Mouse (Mus musculus): ENCODE results near the gene Wdfy3. TPM values are rescaled to one million over a fixed set of nuclear protein-coding genes. Genes with fewer than 3 reads are reported as not detected.

The Wdfy3 gene
- polyA plus RNA-seq, 1 experiment from 2014 or later: 18.8 TPM

- peaks cover 92% of the 10 kb centered on the region for H3K36me3 ChIP-seq (ENCODE audit: control insufficient read depth, insufficient read depth, low read length)
- no peaks in the 10 kb centered on the region for H3K4me1 ChIP-seq (replicated peaks; ENCODE audit: control insufficient read depth, insufficient read depth, low read length)
- no peak overlapping the region for H3K4me3 ChIP-seq (ENCODE audit: low read depth, low read length)
- 87% methylated on average over 8 of the region's 8 CpGs for WGBS
- no peak overlapping the region for H3K4me2 ChIP-seq (ENCODE audit: low read length)
- ATAC-seq (replicated peaks; ENCODE audit: low FRiP score, low TSS enrichment, low read depth) (no peak), DNase-seq (ENCODE audit: low spot score) (no peak)
- no peaks in the 10 kb centered on the region for H3K9me3 ChIP-seq (ENCODE audit: control insufficient read depth, low read length)
- no peak overlapping the region for H3K9ac ChIP-seq (ENCODE audit: low read length)
- no peaks in the 10 kb centered on the region for H3K27me3 ChIP-seq (replicated peaks; ENCODE audit: control insufficient read depth, insufficient read depth, low read length)
- H3K27ac ChIP-seq (ENCODE audit: low read depth): no peak overlapping the region
Observed at GRCm38 (mm10) chr5:101862651-101863050, 207.1 kb downstream of the Wdfy3 start.

GRCm38 (mm10) chr5:101861786-101862571 lies 207.7 kb downstream of the Wdfy3 start:
- no peak overlapping the region for H3K4me3 ChIP-seq (ENCODE audit: low read depth, low read length)
- H3K36me3 ChIP-seq (ENCODE audit: control insufficient read depth, insufficient read depth, low read length): peaks cover 92% of the 10 kb centered on the region
- 88% methylated on average over 18 of the region's 18 CpGs for WGBS
- DNase-seq (ENCODE audit: low spot score) (no peak), ATAC-seq (replicated peaks; ENCODE audit: low FRiP score, low TSS enrichment, low read depth) (no peak)
- H3K9ac ChIP-seq (ENCODE audit: low read length): no peak overlapping the region
- H3K9me3 ChIP-seq (ENCODE audit: control insufficient read depth, low read length): no peaks in the 10 kb centered on the region
- H3K27me3 ChIP-seq (replicated peaks; ENCODE audit: control insufficient read depth, insufficient read depth, low read length): no peaks in the 10 kb centered on the region
- H3K27ac ChIP-seq (ENCODE audit: low read depth): no peak overlapping the region
- H3K4me1 ChIP-seq (replicated peaks; ENCODE audit: control insufficient read depth, insufficient read depth, low read length): no peaks in the 10 kb centered on the region
- no peak overlapping the region for H3K4me2 ChIP-seq (ENCODE audit: low read length)

- 93% methylated on average over 10 of the region's 10 CpGs for WGBS
- H3K27ac ChIP-seq (ENCODE audit: low read depth): no peak overlapping the region
- H3K9me3 ChIP-seq (ENCODE audit: control insufficient read depth, low read length): no peaks in the 10 kb centered on the region
- DNase-seq (ENCODE audit: low spot score) (no peak), ATAC-seq (replicated peaks; ENCODE audit: low FRiP score, low TSS enrichment, low read depth) (no peak)
- H3K4me3 ChIP-seq (ENCODE audit: low read depth, low read length): no peak overlapping the region
- no peaks in the 10 kb centered on the region for H3K27me3 ChIP-seq (replicated peaks; ENCODE audit: control insufficient read depth, insufficient read depth, low read length)
- H3K36me3 ChIP-seq (ENCODE audit: control insufficient read depth, insufficient read depth, low read length): peaks cover 86% of the 10 kb centered on the region
- H3K4me1 ChIP-seq (replicated peaks; ENCODE audit: control insufficient read depth, insufficient read depth, low read length): no peaks in the 10 kb centered on the region
- no peak overlapping the region for H3K4me2 ChIP-seq (ENCODE audit: low read length)
- no peak overlapping the region for H3K9ac ChIP-seq (ENCODE audit: low read length)
Observed at GRCm38 (mm10) chr5:101858891-101859436, 210.8 kb downstream of the Wdfy3 start.

- Histone ChIP-seq H3K36me3 (ENCODE audit: control insufficient read depth, insufficient read depth, low read length) (peaks cover 86% of the 10 kb centered on the region), H3K9ac (ENCODE audit: low read length) (no peak overlapping the region), H3K4me3 (ENCODE audit: low read depth, low read length) (no peak overlapping the region), H3K27me3 (replicated peaks; ENCODE audit: control insufficient read depth, insufficient read depth, low read length) (no peaks in the 10 kb centered on the region), H3K4me2 (ENCODE audit: low read length) (no peak overlapping the region), H3K4me1 (replicated peaks; ENCODE audit: control insufficient read depth, insufficient read depth, low read length) (no peaks in the 10 kb centered on the region), H3K9me3 (ENCODE audit: control insufficient read depth, low read length) (no peaks in the 10 kb centered on the region), H3K27ac (ENCODE audit: low read depth) (no peak overlapping the region)
- 95% methylated on average over 16 of the region's 16 CpGs for WGBS
- ATAC-seq (replicated peaks; ENCODE audit: low FRiP score, low TSS enrichment, low read depth) (no peak), DNase-seq (ENCODE audit: low spot score) (no peak)
Observed at GRCm38 (mm10) chr5:101855475-101855874, 214.2 kb downstream of the Wdfy3 start.

- WGBS: 83% methylated on average over 7 of the region's 7 CpGs
- H3K36me3 ChIP-seq (ENCODE audit: control insufficient read depth, insufficient read depth, low read length): peaks cover 91% of the 10 kb centered on the region
- DNase-seq (ENCODE audit: low spot score): no peak
Observed at GRCm38 (mm10) chr5:101854667-101855066, 215.1 kb downstream of the Wdfy3 start.

GRCm38 (mm10) chr5:101854100-101854499 lies 215.6 kb downstream of the Wdfy3 start:
- Histone ChIP-seq H3K4me3 (ENCODE audit: low read depth, low read length) (no peak overlapping the region), H3K4me2 (ENCODE audit: low read length) (no peak overlapping the region), H3K36me3 (ENCODE audit: control insufficient read depth, insufficient read depth, low read length) (peaks cover 91% of the 10 kb centered on the region), H3K27ac (ENCODE audit: low read depth) (no peak overlapping the region), H3K27me3 (replicated peaks; ENCODE audit: control insufficient read depth, insufficient read depth, low read length) (no peaks in the 10 kb centered on the region), H3K9ac (ENCODE audit: low read length) (no peak overlapping the region), H3K4me1 (replicated peaks; ENCODE audit: control insufficient read depth, insufficient read depth, low read length) (no peaks in the 10 kb centered on the region), H3K9me3 (ENCODE audit: control insufficient read depth, low read length) (no peaks in the 10 kb centered on the region)
- 96% methylated on average over 11 of the region's 11 CpGs for WGBS
- ATAC-seq (replicated peaks; ENCODE audit: low FRiP score, low TSS enrichment, low read depth): no peak
- DNase-seq (ENCODE audit: low spot score): no peak

More at GRCm38 (mm10) chr5:101854667-101855066, 215.1 kb downstream of the Wdfy3 start:
- Histone ChIP-seq H3K9me3 (ENCODE audit: control insufficient read depth, low read length) (no peaks in the 10 kb centered on the region), H3K4me2 (ENCODE audit: low read length) (no peak overlapping the region), H3K4me1 (replicated peaks; ENCODE audit: control insufficient read depth, insufficient read depth, low read length) (no peaks in the 10 kb centered on the region), H3K27me3 (replicated peaks; ENCODE audit: control insufficient read depth, insufficient read depth, low read length) (no peaks in the 10 kb centered on the region), H3K9ac (ENCODE audit: low read length) (no peak overlapping the region), H3K27ac (ENCODE audit: low read depth) (no peak overlapping the region), H3K4me3 (ENCODE audit: low read depth, low read length) (no peak overlapping the region)
- ATAC-seq (replicated peaks; ENCODE audit: low FRiP score, low TSS enrichment, low read depth): no peak

GRCm38 (mm10) chr5:101852116-101852680 lies 217.5 kb downstream of the Wdfy3 start:
- 95% methylated on average over 21 of the region's 21 CpGs for WGBS
- Histone ChIP-seq H3K9ac (ENCODE audit: low read length) (no peak overlapping the region), H3K9me3 (ENCODE audit: control insufficient read depth, low read length) (no peaks in the 10 kb centered on the region), H3K4me3 (ENCODE audit: low read depth, low read length) (no peak overlapping the region), H3K4me1 (replicated peaks; ENCODE audit: control insufficient read depth, insufficient read depth, low read length) (no peaks in the 10 kb centered on the region), H3K27me3 (replicated peaks; ENCODE audit: control insufficient read depth, insufficient read depth, low read length) (no peaks in the 10 kb centered on the region), H3K4me2 (ENCODE audit: low read length) (no peak overlapping the region), H3K36me3 (ENCODE audit: control insufficient read depth, insufficient read depth, low read length) (peaks cover 91% of the 10 kb centered on the region), H3K27ac (ENCODE audit: low read depth) (no peak overlapping the region)
- ATAC-seq (replicated peaks; ENCODE audit: low FRiP score, low TSS enrichment, low read depth) (no peak), DNase-seq (ENCODE audit: low spot score) (no peak)

- no peak overlapping the region for H3K4me2 ChIP-seq (ENCODE audit: low read length)
- no peak overlapping the region for H3K4me3 ChIP-seq (ENCODE audit: low read depth, low read length)
- H3K36me3 ChIP-seq (ENCODE audit: control insufficient read depth, insufficient read depth, low read length): peaks cover 99% of the 10 kb centered on the region
- no peak overlapping the region for H3K27ac ChIP-seq (ENCODE audit: low read depth)
- no peaks in the 10 kb centered on the region for H3K27me3 ChIP-seq (replicated peaks; ENCODE audit: control insufficient read depth, insufficient read depth, low read length)
- H3K9me3 ChIP-seq (ENCODE audit: control insufficient read depth, low read length): no peaks in the 10 kb centered on the region
- no peak overlapping the region for H3K9ac ChIP-seq (ENCODE audit: low read length)
- H3K4me1 ChIP-seq (replicated peaks; ENCODE audit: control insufficient read depth, insufficient read depth, low read length): no peaks in the 10 kb centered on the region
- DNase-seq (ENCODE audit: low spot score): no peak
- no peak for ATAC-seq (replicated peaks; ENCODE audit: low FRiP score, low TSS enrichment, low read depth)
- 71% methylated on average over 7 of the region's 7 CpGs for WGBS
Observed at GRCm38 (mm10) chr5:101851133-101851532, 218.6 kb downstream of the Wdfy3 start.
